Mouse (Mus musculus) midbrain, embryonic 14.5 days (tissue): ENCODE results near the gene Cyb5rl. TPM values are rescaled to one million over a fixed set of nuclear protein-coding genes. Genes with fewer than 3 reads are reported as not detected.

Experiments
- ATAC-seq: fragments of 200-750 bp; cut with Nextera tagmentation; 2 replicates; pipeline ENCODE4 v1.8.0; 2017; ENCODE audit warnings: moderate number of reproducible peaks, moderate library complexity; ENCODE audit not compliant: low FRiP score, low TSS enrichment
- DNase-seq: peaks from one replicate; pipeline ENCODE4 v3.0.0-alpha.2; 2015
- H3K27ac ChIP-seq: fragments of 300-500 bp; sonication (generic); replicated peaks from 2 replicates; pipeline ENCODE4 v1.5.1; 2014; ENCODE audit warnings: mild to moderate bottlenecking, low read depth, low read length, moderate library complexity
- H3K27me3 ChIP-seq: fragments of 300-500 bp; sonication (generic); 2 replicates; pipeline ENCODE4 v1.6.1; 2014; ENCODE audit warnings: low read length, control low read depth, mixed read lengths; ENCODE audit not compliant: control insufficient read depth, insufficient read depth
- H3K36me3 ChIP-seq: fragments of 300-500 bp; sonication (generic); 2 replicates; pipeline ENCODE4 v1.6.1; 2014; ENCODE audit warnings: low read length, control low read depth; ENCODE audit not compliant: control insufficient read depth, insufficient read depth
- H3K4me1 ChIP-seq: fragments of 300-500 bp; sonication (generic); 2 replicates; pipeline ENCODE4 v1.6.1; 2014; ENCODE audit warnings: mild to moderate bottlenecking, antibody characterized with exemption, low read length, control low read depth; ENCODE audit not compliant: control insufficient read depth, insufficient read depth
- H3K4me2 ChIP-seq: fragments of 300-500 bp; sonication (generic); 2 replicates; pipeline ENCODE4 v1.6.1; 2014; ENCODE audit warnings: mild to moderate bottlenecking, low read length, moderate library complexity
- H3K4me3 ChIP-seq: fragments of 300-500 bp; sonication (generic); replicated peaks from 2 replicates; pipeline ENCODE4 v1.5.1; 2014; ENCODE audit warnings: low read depth, low read length
- H3K9ac ChIP-seq: fragments of 300-500 bp; sonication (generic); replicated peaks from 2 replicates; pipeline ENCODE4 v1.6.1; 2014; ENCODE audit warnings: mild to moderate bottlenecking, low read length, moderate library complexity
- H3K9me3 ChIP-seq: fragments of 300-500 bp; sonication (generic); 2 replicates; pipeline ENCODE4 v1.6.1; 2016; ENCODE audit warnings: low read length, control low read depth, mixed read lengths; ENCODE audit not compliant: control insufficient read depth
- WGBS: fragments of 180-500 bp; shearing (Covaris S2); extraction: QIAGEN DNeasy Blood & Tissue Kit; methylation state at CpG from one replicate; pipeline ENCODE4 v1.1.7; 2014; 5-methylcytosine and 5-hydroxymethylcytosine counted together
- polyA plus RNA-seq: library from polyadenylated mRNA; unstranded; fragments of >200 nt; fragmentation: Nextera tagmentation; extraction: Ambion mirVana; gene quantifications from 2 replicates; pipeline ENCODE4 v1.2.1, GENCODE M21; 2014

The Cyb5rl gene
- polyA plus RNA-seq, 1 experiment from 2014 or later: 5.2 TPM

GRCm38 (mm10) chr4:107135663-107136062 is 68.9 kb downstream of the Cyb5rl start:
- Histone ChIP-seq H3K4me3 (no peak overlapping the region), H3K27ac (no peak overlapping the region), H3K9me3 (no peaks in the 10 kb centered on the region), H3K9ac (no peak overlapping the region), H3K36me3 (no peaks in the 10 kb centered on the region), H3K4me1 (peaks cover 34% of the 10 kb centered on the region), H3K4me2 (no peak overlapping the region), H3K27me3 (no peaks in the 10 kb centered on the region)
- ATAC-seq (no peak), DNase-seq (no peak)
- WGBS: 75% methylated on average over 5 of the region's 5 CpGs

GRCm38 (mm10) chr4:107136531-107136930 is 69.7 kb downstream of the Cyb5rl start:
- 53% methylated on average over 3 of the region's 3 CpGs for WGBS

More at GRCm38 (mm10) chr4:107136531-107136930, 69.7 kb downstream of the Cyb5rl start:
- ATAC-seq (no peak), DNase-seq (no peak)
- Histone ChIP-seq H3K4me3 (no peak overlapping the region), H3K4me1 (peaks cover 31% of the 10 kb centered on the region), H3K9me3 (no peaks in the 10 kb centered on the region), H3K27me3 (no peaks in the 10 kb centered on the region), H3K9ac (no peak overlapping the region), H3K27ac (no peak overlapping the region), H3K4me2 (no peak overlapping the region), H3K36me3 (no peaks in the 10 kb centered on the region)

Other genes with a start within 250 kb of the Cyb5rl start
- 147 and 187 TPM in 2 replicates for gene Ssbp3, start 156.3 kb upstream of the Cyb5rl start, polyA plus RNA-seq
- 72.9 and 85.5 TPM in 2 replicates for gene Mrpl37, start 120 bp upstream of the Cyb5rl start, polyA plus RNA-seq
- 0.08 TPM in 1 of 2 replicates, not detected in the other for gene Cdcp2, start 29.9 kb downstream of the Cyb5rl start, polyA plus RNA-seq
- 334 and 361 TPM in 2 replicates for gene Tmem59, start 111.4 kb downstream of the Cyb5rl start, polyA plus RNA-seq
- gene Tceanc2, start 112.1 kb downstream of the Cyb5rl start, polyA plus RNA-seq: 15.0 and 18.7 TPM in 2 replicates
- gene Ldlrad1, start 142.2 kb downstream of the Cyb5rl start, polyA plus RNA-seq: not detected in 2 replicates
- 47.5 and 50.7 TPM in 2 replicates for gene Lrrc42, start 186.5 kb downstream of the Cyb5rl start, polyA plus RNA-seq
- gene Hspb11, start 186.6 kb downstream of the Cyb5rl start, polyA plus RNA-seq: 38.2 and 45.7 TPM in 2 replicates
- not detected in 2 replicates for gene Dio1, start 240.2 kb downstream of the Cyb5rl start, polyA plus RNA-seq
- 55.2 and 61.9 TPM in 2 replicates for gene Yipf1, start 247.4 kb downstream of the Cyb5rl start, polyA plus RNA-seq